Mouse (Mus musculus) central nervous system, embryonic 14 days (tissue): ENCODE data around the gene Gm6377. TPM values are rescaled to one million over a fixed set of nuclear protein-coding genes. Genes with fewer than 3 reads are reported as not detected.

ENCODE experiments used
- polyA plus RNA-seq: library from polyadenylated mRNA; depleted of rRNA; stranded (reverse); fragments of >200 nt; gene quantifications from 2 replicates; pipeline ENCODE4 v1.2.3, GENCODE M21; 2012; rRNA removed

Gene Gm6377
- 0.13 and 0.23 TPM in 2 replicates for polyA plus RNA-seq

DNA sequence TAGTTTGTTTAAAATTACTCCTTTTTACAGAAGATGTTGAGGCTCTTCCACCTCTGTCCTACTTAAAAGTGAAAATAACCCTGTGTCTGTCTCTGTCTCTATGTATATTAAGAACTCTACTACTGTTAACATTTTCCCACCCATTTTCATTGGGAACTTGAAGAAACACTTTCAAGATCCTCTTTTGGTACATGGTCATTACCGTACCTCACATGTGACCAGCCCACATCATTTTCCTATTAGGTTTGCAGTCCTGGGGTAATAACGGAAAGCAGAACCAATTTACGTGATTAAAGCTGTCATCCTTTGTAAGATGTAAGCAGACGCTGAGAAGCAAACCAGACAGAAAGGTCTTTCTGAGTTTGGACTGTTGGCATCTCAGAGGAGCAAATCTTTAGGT lies at the start of gene Gm6377:
TSS of gene Gm6377 (plus strand) at position 289 of the 400 bp plus-strand sequence.

Other genes with a start within 250 kb of the Gm6377 start
- 14.9 and 19.0 TPM in 2 replicates for gene Hmgn5, start 183.4 kb upstream of the Gm6377 start, polyA plus RNA-seq
- 95.9 and 107 TPM in 2 replicates for gene Sh3bgrl, start 101.4 kb upstream of the Gm6377 start, polyA plus RNA-seq